Mouse (Mus musculus): ENCODE measurements around the gene Zfpm1. TPM values are rescaled to one million over a fixed set of nuclear protein-coding genes. Genes with fewer than 3 reads are reported as not detected.

Zfpm1 gene
- polyA plus RNA-seq, 1 experiment = 20.7 TPM

DNA sequence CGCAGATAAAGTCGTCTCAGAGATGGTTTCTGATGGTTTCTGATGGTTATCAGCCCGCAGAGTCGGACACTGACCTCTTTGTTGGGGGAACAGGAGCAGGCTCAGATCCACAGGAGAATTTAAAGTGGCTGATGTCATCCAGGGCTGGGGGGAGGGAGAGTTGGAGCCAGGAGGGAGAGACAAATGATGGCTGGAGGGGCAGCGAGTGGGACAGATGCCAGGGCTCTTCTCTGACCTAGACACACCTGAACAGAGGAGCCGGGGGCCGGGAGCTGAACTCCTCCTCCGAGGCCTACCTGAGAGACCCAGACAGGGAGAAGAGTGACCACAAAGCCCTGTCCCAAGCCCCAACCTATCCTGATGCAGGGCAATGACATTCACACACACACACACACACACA, 47.1 kb downstream of the Zfpm1 start:
- Histone ChIP-seq H3K79me3 (ENCODE audit: low read depth) (no peaks in the 10 kb centered on the region), H3K4me3 (ENCODE audit: insufficient read depth, poor library complexity, severe bottlenecking) (no peak overlapping the region), H3K27me3 (ENCODE audit: control insufficient read depth, insufficient read depth, insufficient read length) (no peaks in the 10 kb centered on the region), H3K79me2 (ENCODE audit: control insufficient read depth, insufficient read depth) (no peaks in the 10 kb centered on the region), H3ac (ENCODE audit: control insufficient read depth, insufficient read length, low read depth) (no peak overlapping the region), H3K36me3 (ENCODE audit: control insufficient read depth, insufficient read depth) (peaks cover 3% of the 10 kb centered on the region)
- no peak for TF ChIP-seq MYOG (IDR thresholded peaks at IDR 0.05; ENCODE audit: control insufficient read depth, extremely low read depth, insufficient read length)
- no peak for TF ChIP-seq FOSL1 (IDR thresholded peaks at IDR 0.05; ENCODE audit: insufficient read depth, low read length, poor library complexity, severe bottlenecking)
- TF ChIP-seq MYOD1 (IDR thresholded peaks at IDR 0.05; ENCODE audit: control insufficient read depth, insufficient read length, low read depth) = no peak
- no peak for TF ChIP-seq CTCF (IDR thresholded peaks at IDR 0.05; ENCODE audit: control insufficient read depth, insufficient read depth, insufficient read length)
- no peak for TF ChIP-seq CEBPB (IDR thresholded peaks at IDR 0.05; ENCODE audit: low read depth)
- no peak for TF ChIP-seq MAX (IDR thresholded peaks at IDR 0.05)

DNA sequence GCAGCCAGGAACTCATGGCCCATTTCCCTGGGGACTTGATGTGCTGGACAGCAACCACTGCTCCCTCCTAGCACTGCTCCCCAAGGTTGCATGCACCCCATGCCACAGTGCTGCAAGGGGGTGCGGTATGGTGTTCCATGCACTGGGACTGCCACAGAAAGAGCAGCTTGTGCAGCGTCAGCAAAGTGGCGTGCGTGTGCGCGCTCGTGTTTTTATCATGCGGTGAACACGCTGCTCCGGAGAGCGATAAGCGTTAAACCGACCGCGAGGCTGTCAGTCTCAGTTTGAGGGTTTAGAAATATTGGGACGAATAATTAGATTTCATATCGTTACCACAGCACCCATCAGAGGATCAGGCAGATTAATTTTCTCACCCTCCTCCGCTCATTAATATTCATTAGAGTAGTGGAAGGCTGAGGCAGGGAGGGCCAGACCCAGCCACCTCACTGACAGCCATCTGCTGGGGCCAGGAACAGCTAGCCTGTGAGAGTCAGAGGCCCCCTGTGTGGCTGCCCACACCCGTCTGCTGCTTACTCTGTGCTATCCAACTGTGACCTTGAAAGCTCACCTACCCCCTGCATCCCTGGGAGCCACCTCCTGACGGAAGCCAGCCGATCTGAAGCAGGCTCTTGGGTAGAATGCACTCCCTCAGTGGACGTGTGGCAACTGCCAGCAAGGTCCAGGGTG, 47.8 kb downstream of the Zfpm1 start:
- H3K36me3 ChIP-seq (ENCODE audit: control insufficient read depth, insufficient read depth) = peaks cover 1% of the 10 kb centered on the region
- H3K79me3 ChIP-seq (ENCODE audit: low read depth) = no peaks in the 10 kb centered on the region
- no peak overlapping the region for H3ac ChIP-seq (ENCODE audit: control insufficient read depth, insufficient read length, low read depth)
- H3K79me2 ChIP-seq (ENCODE audit: control insufficient read depth, insufficient read depth) = no peaks in the 10 kb centered on the region
- no peak overlapping the region for H3K4me3 ChIP-seq (ENCODE audit: insufficient read depth, poor library complexity, severe bottlenecking)
- TF ChIP-seq FOSL1 (IDR thresholded peaks at IDR 0.05; ENCODE audit: insufficient read depth, low read length, poor library complexity, severe bottlenecking) = no peak
- TF ChIP-seq MYOD1 (IDR thresholded peaks at IDR 0.05; ENCODE audit: control insufficient read depth, insufficient read length, low read depth) = no peak
- no peak for TF ChIP-seq CTCF (IDR thresholded peaks at IDR 0.05; ENCODE audit: control insufficient read depth, insufficient read depth, insufficient read length)
- no peaks in the 10 kb centered on the region for H3K27me3 ChIP-seq (ENCODE audit: control insufficient read depth, insufficient read depth, insufficient read length)

DNA sequence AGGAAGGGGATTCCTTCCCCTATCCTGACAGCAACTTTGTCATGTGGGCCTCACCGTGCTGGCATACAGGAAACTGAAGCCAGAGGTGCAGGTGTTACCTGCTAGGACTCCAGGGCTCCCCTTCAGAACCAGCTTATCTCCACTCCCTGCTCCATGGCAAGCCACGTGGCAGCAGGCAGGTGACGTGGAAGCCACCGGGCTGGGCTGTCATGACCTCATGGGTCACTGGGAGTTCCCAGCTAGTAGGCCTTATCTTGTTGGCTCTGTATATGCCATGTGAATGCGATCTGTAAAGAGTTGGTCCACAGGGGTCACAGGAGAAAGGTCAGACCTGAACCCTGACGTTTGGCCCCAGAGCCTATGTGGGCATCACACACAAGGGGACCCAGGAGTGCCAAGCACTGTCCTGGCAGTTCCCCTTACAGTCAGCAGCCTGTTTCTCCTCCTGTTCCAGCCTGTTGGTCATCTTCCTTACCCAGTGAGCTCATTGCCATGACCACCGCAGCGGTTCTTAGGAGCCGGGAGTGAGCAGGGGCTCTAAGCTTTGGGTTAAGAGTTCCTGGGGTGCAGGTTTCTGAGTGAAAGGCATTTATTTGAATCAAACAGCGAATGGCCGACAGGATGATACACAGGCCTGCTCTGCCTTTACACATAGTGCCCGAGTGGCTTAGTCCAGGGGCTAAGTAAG, 48.6 kb downstream of the Zfpm1 start:
- H3K27me3 ChIP-seq (ENCODE audit: control insufficient read depth, insufficient read depth, insufficient read length) = no peaks in the 10 kb centered on the region
- H3K36me3 ChIP-seq (ENCODE audit: control insufficient read depth, insufficient read depth) = no peaks in the 10 kb centered on the region
- H3K79me3 ChIP-seq (ENCODE audit: low read depth) = no peaks in the 10 kb centered on the region
- H3K79me2 ChIP-seq (ENCODE audit: control insufficient read depth, insufficient read depth) = no peaks in the 10 kb centered on the region
- TF ChIP-seq MYOG (IDR thresholded peaks at IDR 0.05; ENCODE audit: control insufficient read depth, extremely low read depth, insufficient read length) = no peak
- no peak for TF ChIP-seq CEBPB (IDR thresholded peaks at IDR 0.05; ENCODE audit: low read depth)
- TF ChIP-seq USF1 (IDR thresholded peaks at IDR 0.05; ENCODE audit: low read depth) = no peak
- TF ChIP-seq MAX (IDR thresholded peaks at IDR 0.05) = no peak
- no peak for TF ChIP-seq CTCF (IDR thresholded peaks at IDR 0.05; ENCODE audit: control insufficient read depth, insufficient read depth, insufficient read length)
- TF ChIP-seq FOSL1 (IDR thresholded peaks at IDR 0.05; ENCODE audit: insufficient read depth, low read length, poor library complexity, severe bottlenecking) = no peak
- no peak for TF ChIP-seq MYOD1 (IDR thresholded peaks at IDR 0.05; ENCODE audit: control insufficient read depth, insufficient read length, low read depth)
- no peak overlapping the region for H3K4me3 ChIP-seq (ENCODE audit: insufficient read depth, poor library complexity, severe bottlenecking)
- H3ac ChIP-seq (ENCODE audit: control insufficient read depth, insufficient read length, low read depth) = no peak overlapping the region

DNA sequence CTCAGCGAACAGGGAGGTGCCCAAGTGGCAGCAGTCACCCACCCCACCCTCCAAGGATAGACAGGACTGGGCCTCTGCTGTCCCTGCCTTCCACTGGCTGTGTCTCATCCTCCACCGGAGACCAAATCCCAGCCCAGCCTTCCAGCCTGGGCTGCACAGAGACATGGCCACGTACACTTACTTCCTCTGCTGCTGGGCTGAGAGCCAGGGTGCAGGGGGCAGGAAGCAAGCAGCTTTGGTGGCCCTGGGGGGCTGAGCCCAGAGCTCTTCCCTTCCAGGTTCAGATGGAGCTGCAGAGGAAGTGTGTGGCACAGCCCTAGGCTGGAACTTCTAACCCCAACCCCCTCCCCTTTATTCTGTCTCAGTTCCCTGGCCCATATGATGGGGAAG, 49.2 kb downstream of the Zfpm1 start:
- no peaks in the 10 kb centered on the region for H3K36me3 ChIP-seq (ENCODE audit: control insufficient read depth, insufficient read depth)
- H3K27me3 ChIP-seq (ENCODE audit: control insufficient read depth, insufficient read depth, insufficient read length) = no peaks in the 10 kb centered on the region
- H3K79me2 ChIP-seq (ENCODE audit: control insufficient read depth, insufficient read depth) = no peaks in the 10 kb centered on the region
- TF ChIP-seq MAX (IDR thresholded peaks at IDR 0.05) (no peak), CTCF (IDR thresholded peaks at IDR 0.05; ENCODE audit: control insufficient read depth, insufficient read depth, insufficient read length) (no peak), MYOD1 (IDR thresholded peaks at IDR 0.05; ENCODE audit: control insufficient read depth, insufficient read length, low read depth) (no peak), USF1 (IDR thresholded peaks at IDR 0.05; ENCODE audit: low read depth) (no peak), CEBPB (IDR thresholded peaks at IDR 0.05; ENCODE audit: low read depth) (no peak), FOSL1 (IDR thresholded peaks at IDR 0.05; ENCODE audit: insufficient read depth, low read length, poor library complexity, severe bottlenecking) (no peak), MYOG (IDR thresholded peaks at IDR 0.05; ENCODE audit: control insufficient read depth, extremely low read depth, insufficient read length) (no peak)
- H3ac ChIP-seq (ENCODE audit: control insufficient read depth, insufficient read length, low read depth) = no peak overlapping the region
- H3K79me3 ChIP-seq (ENCODE audit: low read depth) = no peaks in the 10 kb centered on the region
- no peak overlapping the region for H3K4me3 ChIP-seq (ENCODE audit: insufficient read depth, poor library complexity, severe bottlenecking)

DNA sequence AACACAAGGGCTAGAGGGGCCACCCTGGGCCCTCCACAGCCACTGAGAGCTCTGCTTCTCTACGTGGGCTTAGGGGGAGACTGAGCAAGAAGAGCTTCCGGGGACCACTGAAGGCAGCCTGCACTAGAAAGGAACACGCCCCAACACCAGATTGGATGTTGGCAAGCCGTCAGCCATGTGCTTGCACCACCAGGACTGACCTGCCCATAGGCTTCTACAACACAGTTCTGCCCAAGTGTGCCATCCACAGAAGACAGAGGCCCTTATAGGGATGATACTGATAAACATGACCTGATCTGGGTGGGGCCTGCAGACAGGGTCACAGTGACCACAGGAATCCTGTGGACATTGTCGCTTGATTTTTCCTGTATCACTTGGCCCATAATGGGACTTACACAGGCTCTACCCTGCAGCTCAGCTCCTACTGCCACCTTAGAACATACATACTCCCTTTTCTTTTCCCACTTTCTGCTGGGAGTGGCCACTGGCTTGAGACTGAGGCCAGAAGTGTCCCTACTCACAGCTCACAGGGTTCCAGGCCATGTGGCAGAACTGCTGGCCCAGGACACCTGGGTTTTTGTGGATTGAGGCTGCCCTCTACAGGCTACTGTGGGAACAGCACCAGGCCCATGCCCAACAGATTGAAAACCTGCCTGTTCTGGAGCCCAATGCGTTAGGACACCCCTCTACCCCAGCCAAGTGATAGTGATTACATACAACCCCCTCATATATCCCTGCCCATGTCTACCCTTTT, 51.0 kb downstream of the Zfpm1 start:
- no peaks in the 10 kb centered on the region for H3K79me2 ChIP-seq (ENCODE audit: control insufficient read depth, insufficient read depth)
- H3K27me3 ChIP-seq (ENCODE audit: control insufficient read depth, insufficient read depth, insufficient read length) = no peaks in the 10 kb centered on the region
- H3K79me3 ChIP-seq (ENCODE audit: low read depth) = no peaks in the 10 kb centered on the region
- no peak overlapping the region for H3ac ChIP-seq (ENCODE audit: control insufficient read depth, insufficient read length, low read depth)
- no peaks in the 10 kb centered on the region for H3K36me3 ChIP-seq (ENCODE audit: control insufficient read depth, insufficient read depth)
- no peak for TF ChIP-seq CEBPB (IDR thresholded peaks at IDR 0.05; ENCODE audit: low read depth)
- TF ChIP-seq MYOG (IDR thresholded peaks at IDR 0.05; ENCODE audit: control insufficient read depth, extremely low read depth, insufficient read length) = no peak
- no peak for TF ChIP-seq USF1 (IDR thresholded peaks at IDR 0.05; ENCODE audit: low read depth)
- TF ChIP-seq FOSL1 (IDR thresholded peaks at IDR 0.05; ENCODE audit: insufficient read depth, low read length, poor library complexity, severe bottlenecking) = no peak
- TF ChIP-seq MYOD1 (IDR thresholded peaks at IDR 0.05; ENCODE audit: control insufficient read depth, insufficient read length, low read depth) = no peak
- TF ChIP-seq CTCF (IDR thresholded peaks at IDR 0.05; ENCODE audit: control insufficient read depth, insufficient read depth, insufficient read length) = peak; percentile 90
- TF ChIP-seq MAX (IDR thresholded peaks at IDR 0.05) = peak; percentile 87
- no peak overlapping the region for H3K4me3 ChIP-seq (ENCODE audit: insufficient read depth, poor library complexity, severe bottlenecking)

Measured in C2C12 (cell line).